Mouse (Mus musculus) ES-E14 (cell line): ENCODE measurements around the gene Kirrel3. TPM values are rescaled to one million over a fixed set of nuclear protein-coding genes. Genes with fewer than 3 reads are reported as not detected.
A peak's percentile ranks its signal among the peaks of the same experiment; 100 is the strongest.

Source experiments
- DNase-seq: peaks from one replicate; pipeline ENCODE4 v3.0.0-alpha.2; 2013; ENCODE audit warnings: low read depth, low spot score
- H3K27ac ChIP-seq: 2 replicates; pipeline ENCODE4 v1.5.1; 2012; ENCODE audit warnings: low read depth, mild to moderate bottlenecking, low read length, moderate library complexity, mixed read lengths; ENCODE audit not compliant: poor library complexity, insufficient read depth, severe bottlenecking
- H3K36me3 ChIP-seq: 2 replicates; pipeline ENCODE4 v1.6.1; 2012; ENCODE audit warnings: mild to moderate bottlenecking, low read length, moderate library complexity, mixed read lengths; ENCODE audit not compliant: control insufficient read depth, poor library complexity, insufficient read depth, severe bottlenecking
- H3K4me1 ChIP-seq, 2 experiments: fragments of 150-350 bp in 1 of 2; sonication (generic) in 1 of 2; 2 replicates each; pipeline ENCODE4 v1.6.1; 2012; ENCODE audit warnings: low read length in 2 of 2, mild to moderate bottlenecking in 1 of 2, mixed read lengths in 1 of 2; ENCODE audit not compliant: control insufficient read depth in 2 of 2, insufficient read depth in 2 of 2, poor library complexity in 1 of 2
- H3K4me3 ChIP-seq, 2 experiments: fragments of 150-350 bp in 1 of 2; sonication (generic) in 1 of 2; 2 replicates each; pipeline ENCODE4 v1.5.1; 2012; ENCODE audit warnings: low read length in 2 of 2, low read depth in 1 of 2, mild to moderate bottlenecking in 1 of 2, mixed read lengths in 1 of 2; ENCODE audit not compliant: insufficient read depth in 1 of 2, poor library complexity in 1 of 2, severe bottlenecking in 1 of 2
- H3K9ac ChIP-seq: 2 replicates; pipeline ENCODE4 v1.6.1; 2012; ENCODE audit warnings: low read depth, mild to moderate bottlenecking, low read length, mixed read lengths; ENCODE audit not compliant: poor library complexity, insufficient read depth, severe bottlenecking
- H3K9me3 ChIP-seq: fragments of 150-350 bp; sonication (generic); 2 replicates; pipeline ENCODE4 v1.6.1; 2012; ENCODE audit warnings: low read depth, mild to moderate bottlenecking, low read length; ENCODE audit not compliant: control insufficient read depth, insufficient read depth
- CHD2 ChIP-seq: IDR thresholded peaks from 2 replicates; pipeline ENCODE4 v1.6.1; 2014; ENCODE audit warnings: mild to moderate bottlenecking, low read depth, low read length, inconsistent platforms
- HCFC1 ChIP-seq: IDR thresholded peaks from 2 replicates; pipeline ENCODE4 v1.6.1; 2012; ENCODE audit warnings: low read length, inconsistent platforms, borderline replicate concordance; ENCODE audit not compliant: insufficient read depth
- MAFK ChIP-seq: IDR thresholded peaks from 2 replicates; pipeline ENCODE4 v1.6.1; 2014; ENCODE audit warnings: mild to moderate bottlenecking, low read depth, low read length, inconsistent platforms; ENCODE audit not compliant: insufficient read depth
- ZC3H11A ChIP-seq: IDR thresholded peaks from 2 replicates; pipeline ENCODE4 v1.6.1; 2012; ENCODE audit warnings: low read depth, mild to moderate bottlenecking, inconsistent platforms, low read length, borderline replicate concordance
- ZNF384 ChIP-seq: IDR thresholded peaks from 2 replicates; pipeline ENCODE4 v1.6.1; 2012; ENCODE audit warnings: low read depth, low read length, inconsistent platforms
- in situ Hi-C, 2 experiments: fragments of 600-800 bp; cut with MboI; formaldehyde crosslinking; loops; one replicate each; pipeline ENCODE4 v1.15.1; 2025; ENCODE audit warnings: low sequenced_read_pairs in 2 of 2, inconsistent platforms in 1 of 2; ENCODE audit not compliant: unreplicated experiment in 2 of 2
- total RNA-seq: library from RNA; depleted of rRNA; stranded (reverse); fragments of 300-350 nt; gene quantifications from 2 replicates; pipeline ENCODE4 v1.2.3, GENCODE M21; 2012

The Kirrel3 gene
- total RNA-seq, 1 experiment: 0.67 TPM

DNA sequence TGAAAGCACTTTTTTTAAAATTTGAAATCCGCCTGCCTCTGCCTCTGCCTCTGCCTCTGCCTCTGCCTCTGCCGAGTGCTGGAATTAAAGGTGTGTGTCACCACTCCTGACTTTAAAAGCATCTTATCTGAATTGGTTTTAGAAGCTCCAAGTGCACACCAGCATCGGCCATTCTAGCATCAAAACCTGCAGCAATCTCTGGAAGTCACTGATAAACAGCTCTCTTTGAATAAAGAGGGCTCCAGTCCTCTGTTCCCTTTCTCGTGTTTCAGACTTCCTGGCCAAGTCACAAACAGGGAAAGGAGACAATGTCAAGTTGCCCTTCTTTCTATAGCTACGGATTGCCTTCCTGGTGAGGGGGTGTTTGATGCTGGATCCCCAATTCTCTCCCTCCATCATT, 554.2 kb downstream of the Kirrel3 start:
- no peak overlapping the region for H3K9ac ChIP-seq
- no peaks in the 10 kb centered on the region for H3K36me3 ChIP-seq
- no peak overlapping the region for H3K4me3 ChIP-seq
- H3K4me1 ChIP-seq: peaks cover 13 to 15% of the 10 kb centered on the region in 2 experiments
- no peak for TF ChIP-seq MAFK
- TF ChIP-seq ZNF384: no peak
- no peak for TF ChIP-seq HCFC1
- no peak for TF ChIP-seq CHD2
- TF ChIP-seq ZC3H11A: no peak
- H3K9me3 ChIP-seq: no peaks in the 10 kb centered on the region
- no peak overlapping the region for H3K27ac ChIP-seq
- in situ Hi-C loops: no loop called here
- no peak for DNase-seq

DNA sequence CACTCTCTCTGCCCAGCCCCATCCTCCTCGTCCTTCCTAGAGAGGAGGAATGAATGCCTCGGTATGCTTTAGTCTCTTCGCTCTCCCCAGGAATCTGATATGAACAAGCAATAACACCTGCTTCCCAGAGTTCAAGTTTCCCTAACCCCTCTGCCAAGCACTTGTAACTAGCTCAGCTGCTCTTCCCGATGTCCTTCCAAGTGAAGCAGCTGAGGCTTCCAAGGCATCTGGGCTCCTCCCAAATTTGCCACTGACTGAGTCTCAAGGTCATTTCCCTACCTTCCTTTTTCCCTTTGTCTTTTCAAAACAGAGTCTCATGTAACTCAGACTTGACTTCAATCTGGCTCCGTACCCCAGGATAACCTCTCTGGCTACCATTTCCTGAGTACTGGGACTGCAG, 555.8 kb downstream of the Kirrel3 start:
- TF ChIP-seq MAFK: no peak
- no peak for TF ChIP-seq HCFC1
- TF ChIP-seq ZC3H11A: no peak
- no peak for TF ChIP-seq CHD2
- TF ChIP-seq ZNF384: no peak
- in situ Hi-C loops: no loop called here
- Histone ChIP-seq H3K9ac (no peak overlapping the region), H3K4me1 (peaks cover 13 to 17% of the 10 kb centered on the region in 2 experiments; a peak in 3 of 4 replicates), H3K36me3 (no peaks in the 10 kb centered on the region), H3K9me3 (no peaks in the 10 kb centered on the region), H3K4me3 (no peak overlapping the region), H3K27ac (no peak overlapping the region)
- peak; percentile 39 for DNase-seq

DNA sequence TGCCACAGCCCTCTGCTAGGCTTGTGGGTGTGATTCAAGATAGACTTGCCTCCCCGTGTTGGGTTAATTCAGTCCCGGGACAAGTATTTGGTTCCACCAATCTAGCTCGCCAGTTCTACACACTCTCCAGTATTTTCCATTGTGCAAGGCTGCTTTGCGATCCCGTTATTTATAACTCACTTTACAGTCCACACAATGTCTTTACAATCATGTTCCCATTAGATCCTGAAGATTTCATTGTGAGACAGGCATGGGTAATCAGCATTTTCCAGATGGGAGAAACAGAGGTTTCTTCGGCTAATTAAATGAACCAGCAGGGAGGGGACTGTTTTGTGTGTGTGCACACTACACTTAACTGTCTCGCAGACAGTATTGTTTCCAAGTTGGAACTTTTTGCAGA, 557.9 kb downstream of the Kirrel3 start:
- Histone ChIP-seq H3K4me3 (no peak overlapping the region), H3K36me3 (no peaks in the 10 kb centered on the region), H3K27ac (no peak overlapping the region), H3K4me1 (peaks cover 13 to 17% of the 10 kb centered on the region in 2 experiments; a peak in 3 of 4 replicates), H3K9ac (no peak overlapping the region), H3K9me3 (no peaks in the 10 kb centered on the region)
- in situ Hi-C loops: no loop called here
- TF ChIP-seq CHD2 (no peak), HCFC1 (no peak), ZC3H11A (no peak), MAFK (no peak), ZNF384 (no peak)
- DNase-seq: no peak

DNA sequence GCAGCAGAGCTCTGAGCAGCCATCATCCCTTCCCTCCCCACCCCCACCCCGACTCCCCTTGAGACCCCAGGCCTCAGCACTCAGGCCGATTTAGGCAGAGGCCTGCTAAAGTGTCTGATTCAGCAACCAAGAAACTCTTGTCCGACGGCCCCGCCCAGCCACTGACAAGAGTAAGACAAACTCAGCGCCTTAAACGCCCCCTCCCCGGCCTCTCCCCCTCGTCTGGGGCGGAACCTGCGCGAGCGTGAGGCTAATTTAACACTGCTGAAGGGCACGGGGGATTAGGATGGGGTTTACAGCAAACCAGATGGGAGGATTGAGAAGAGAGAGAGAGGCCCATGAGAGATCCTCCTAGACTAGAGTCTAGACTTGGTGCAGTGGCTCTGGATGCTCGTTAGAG, 558.8 kb downstream of the Kirrel3 start:
- in situ Hi-C loops: no loop called here
- Histone ChIP-seq H3K4me1 (peaks cover 13 to 17% of the 10 kb centered on the region in 2 experiments; a peak in 3 of 4 replicates), H3K9ac (0 out of 2 replicates have a peak overlapping the region, but pooled peaks have one; percentile 0), H3K4me3 (peak overlapping the region in 1 of 2 experiments; percentile 1; a peak in 1 of 4 replicates), H3K36me3 (no peaks in the 10 kb centered on the region), H3K9me3 (no peaks in the 10 kb centered on the region), H3K27ac (no peak overlapping the region)
- no peak for TF ChIP-seq CHD2
- no peak for TF ChIP-seq HCFC1
- TF ChIP-seq ZC3H11A: no peak
- no peak for TF ChIP-seq MAFK
- no peak for TF ChIP-seq ZNF384
- peak; percentile 37 for DNase-seq

DNA sequence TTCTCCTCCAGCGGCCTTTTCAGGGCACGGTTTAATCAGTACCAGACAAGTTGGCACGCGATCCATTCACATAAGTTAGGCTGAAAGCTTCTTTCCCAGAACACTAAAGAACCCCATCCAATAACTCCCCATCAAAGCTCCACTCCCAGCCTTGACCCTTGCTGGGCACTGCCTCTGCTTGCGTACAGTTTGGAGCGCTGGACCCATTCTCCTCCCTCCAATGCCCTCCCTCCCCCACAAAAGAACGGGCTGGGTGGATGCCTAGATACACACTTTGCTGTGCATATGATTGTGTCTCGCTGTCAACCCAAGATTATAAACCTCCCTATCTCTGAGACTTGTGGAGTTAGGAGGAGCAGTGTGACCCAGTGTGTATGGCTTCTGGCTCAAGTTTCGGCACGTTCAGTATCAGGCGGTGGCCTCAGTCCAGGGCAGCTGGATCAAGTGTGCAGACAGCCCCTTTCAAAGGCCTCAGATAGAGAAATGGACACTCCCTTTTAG, 559.4 kb downstream of the Kirrel3 start:
- no peaks in the 10 kb centered on the region for H3K9me3 ChIP-seq
- no peaks in the 10 kb centered on the region for H3K36me3 ChIP-seq
- H3K9ac ChIP-seq: no peak overlapping the region
- in situ Hi-C loops: no loop called here
- no peak for TF ChIP-seq ZC3H11A
- no peak for TF ChIP-seq CHD2
- no peak for TF ChIP-seq HCFC1
- TF ChIP-seq MAFK: no peak
- no peak for TF ChIP-seq ZNF384
- no peak for DNase-seq
- H3K4me3 ChIP-seq: no peak overlapping the region
- peaks cover 13 to 17% of the 10 kb centered on the region in 2 experiments; a peak in 3 of 4 replicates for H3K4me1 ChIP-seq
- no peak overlapping the region for H3K27ac ChIP-seq
